Mouse (Mus musculus) lung, postnatal 25 days (tissue): Measurements from ENCODE around the gene B3gnt9.

Experiments used
- DNase-seq: peaks from one replicate; pipeline ENCODE4 v3.0.0; 2022; ENCODE audit warnings: low spot score

Gene B3gnt9

GRCm38 (mm10) chr8:105282239-105282638 lies 27.3 kb upstream of the B3gnt9 start:
- no peak for DNase-seq

GRCm38 (mm10) chr8:105281821-105282220 lies 26.9 kb upstream of the B3gnt9 start:
- DNase-seq = no peak

GRCm38 (mm10) chr8:105280567-105280966 lies 25.6 kb upstream of the B3gnt9 start:
- no peak for DNase-seq

GRCm38 (mm10) chr8:105278911-105279334 lies 24.0 kb upstream of the B3gnt9 start:
- DNase-seq = peak; percentile 85

GRCm38 (mm10) chr8:105276292-105277120 lies 21.6 kb upstream of the B3gnt9 start:
- no peak for DNase-seq

GRCm38 (mm10) chr8:105275840-105276239 lies 20.9 kb upstream of the B3gnt9 start, which contains the start of gene Nol3:
Gene Nol3 (plus strand): TSS chr8:105276140.
- DNase-seq = no peak

- no peak for DNase-seq
Measured at GRCm38 (mm10) chr8:105275387-105275786, 20.4 kb upstream of the B3gnt9 start.

GRCm38 (mm10) chr8:105270916-105271186 lies 15.9 kb upstream of the B3gnt9 start:
- no peak for DNase-seq

- no peak for DNase-seq
Measured at GRCm38 (mm10) chr8:105270101-105270915, 15.4 kb upstream of the B3gnt9 start.

- DNase-seq = peak; percentile 81
Measured at GRCm38 (mm10) chr8:105269461-105269947, 14.6 kb upstream of the B3gnt9 start, which contains the start of gene Hsf4. Gene Hsf4 (plus strand): TSS chr8:105269801.

- peak; percentile 72 for DNase-seq
Measured at GRCm38 (mm10) chr8:105269075-105269458, 14.1 kb upstream of the B3gnt9 start.

GRCm38 (mm10) chr8:105268342-105269074 lies 13.6 kb upstream of the B3gnt9 start:
- no peak for DNase-seq

- DNase-seq = no peak
Measured at GRCm38 (mm10) chr8:105266775-105267174, 11.8 kb upstream of the B3gnt9 start.

GRCm38 (mm10) chr8:105265128-105265527 lies 10.2 kb upstream of the B3gnt9 start:
- peak; percentile 67 for DNase-seq

GRCm38 (mm10) chr8:105264024-105264982 lies 9.3 kb upstream of the B3gnt9 start, which contains the start of the genes Tradd and Fbxl8:
Gene Tradd (minus strand): TSS chr8:105264609.
Gene Fbxl8 (plus strand): TSS chr8:105264648.
- DNase-seq = peak; percentile 82

- no peak for DNase-seq
Measured at GRCm38 (mm10) chr8:105263244-105263912, 8.4 kb upstream of the B3gnt9 start.

GRCm38 (mm10) chr8:105261326-105261980 lies 6.5 kb upstream of the B3gnt9 start:
- DNase-seq = no peak

- DNase-seq = peak; percentile 35
Measured at GRCm38 (mm10) chr8:105260371-105261099, 5.6 kb upstream of the B3gnt9 start.

GRCm38 (mm10) chr8:105259721-105260320 lies 4.9 kb upstream of the B3gnt9 start:
- peak; percentile 64 for DNase-seq
